Mouse (Mus musculus) heart, postnatal 25 days (tissue): ENCODE data around the gene Tcta. TPM values are rescaled to one million over a fixed set of nuclear protein-coding genes. Genes with fewer than 3 reads are reported as not detected.

ENCODE experiments used
- total RNA-seq, 2 experiments: library from RNA; stranded (reverse); gene quantifications; 2 replicates each; pipeline ENCODE4 v1.2.3; 2021

The Tcta gene
- total RNA-seq, 2 experiments from 2014 or later, result 39.2 to 47.2 TPM

Other genes with a start within 250 kb of the Tcta start
- gene Mst1, start 225.7 kb downstream of the Tcta start, total RNA-seq, result not detected
- 100 to 1,000 TPM in 1 of 2 experiments, 10 to 100 TPM in 1; 90.1 to 112 TPM for gene Rnf123, start 222.8 kb downstream of the Tcta start, total RNA-seq
- gene Apeh, start 211.6 kb downstream of the Tcta start, total RNA-seq, result 10 to 100 TPM; 43.1 to 45.4 TPM
- under 1 TPM; 0.03 TPM for gene Bsn, start 115.8 kb downstream of the Tcta start, total RNA-seq
- gene Dag1, start 42.2 kb downstream of the Tcta start, total RNA-seq, result 100 to 1,000 TPM; 328 to 348 TPM
- gene Nicn1, start 15.7 kb downstream of the Tcta start, total RNA-seq, result 10 to 100 TPM; 20.3 to 24.2 TPM
- 1 to 10 TPM; 4.9 to 6.6 TPM for gene Amt, start 9.3 kb downstream of the Tcta start, total RNA-seq
- gene Rhoa, start within 50 bp of the Tcta start, total RNA-seq, result 100 to 1,000 TPM; 225 to 248 TPM
- 100 to 1,000 TPM; 108 to 130 TPM for gene Gpx1, start 32.7 kb upstream of the Tcta start, total RNA-seq
- gene Usp4, start 41.7 kb upstream of the Tcta start, total RNA-seq, result 10 to 100 TPM; 71.1 to 71.4 TPM
- gene 1700102P08Rik, start 86.6 kb upstream of the Tcta start, total RNA-seq, result under 1 TPM; 0.73 to 0.78 TPM
- gene Ccdc36, start 122.3 kb upstream of the Tcta start, total RNA-seq, result not detected
- not detected for gene BC048562, start 130.3 kb upstream of the Tcta start, total RNA-seq
- 10 to 100 TPM; 25.8 to 26.4 TPM for gene Ccdc71, start 154.4 kb upstream of the Tcta start, total RNA-seq
- gene Klhdc8b, start 155.4 kb upstream of the Tcta start, total RNA-seq, result 10 to 100 TPM in 1 of 2 experiments, 1 to 10 TPM in 1; 9.5 to 10.1 TPM
- gene Lamb2, start 173.6 kb upstream of the Tcta start, total RNA-seq, result 100 to 1,000 TPM; 354 to 360 TPM
- 10 to 100 TPM; 78.7 to 93.7 TPM for gene Usp19, start 184.4 kb upstream of the Tcta start, total RNA-seq
- 10 to 100 TPM; 74.2 to 74.3 TPM for gene Qars, start 201.5 kb upstream of the Tcta start, total RNA-seq
- gene Qrich1, start 210.6 kb upstream of the Tcta start, total RNA-seq, result 10 to 100 TPM; 61.6 to 65.7 TPM